Mouse (Mus musculus) monocyte, adult 2 months (primary cell): ENCODE measurements around the gene Nid1.

Experiments
- DNase-seq, 2 experiments: peaks; one replicate each; pipeline ENCODE4 v3.0.0; 2022; ENCODE audit warnings: low spot score in 2 of 2, low read depth in 1 of 2

The Nid1 gene

GRCm38 (mm10) chr13:13487851-13488250 lies 50.5 kb downstream of the Nid1 start:
- no peak for DNase-seq

GRCm38 (mm10) chr13:13489861-13490260 lies 52.5 kb downstream of the Nid1 start:
- no peak for DNase-seq

GRCm38 (mm10) chr13:13492151-13492550 lies 54.8 kb downstream of the Nid1 start:
- DNase-seq, result no peak

- DNase-seq, result no peak
Measured at GRCm38 (mm10) chr13:13493517-13493916, 56.2 kb downstream of the Nid1 start.

- no peak for DNase-seq
Measured at GRCm38 (mm10) chr13:13498022-13498421, 60.7 kb downstream of the Nid1 start.

GRCm38 (mm10) chr13:13502406-13502805 lies 65.1 kb downstream of the Nid1 start:
- DNase-seq, result no peak

GRCm38 (mm10) chr13:13503695-13504386 lies 66.5 kb downstream of the Nid1 start:
- no peak for DNase-seq

- DNase-seq, result no peak
Measured at GRCm38 (mm10) chr13:13505063-13505462, 67.7 kb downstream of the Nid1 start.

GRCm38 (mm10) chr13:13506556-13506955 lies 69.2 kb downstream of the Nid1 start:
- DNase-seq, result no peak

- no peak for DNase-seq
Measured at GRCm38 (mm10) chr13:13514861-13515260, 77.5 kb downstream of the Nid1 start.

- peak; percentile 48 to 74 for DNase-seq
Measured at GRCm38 (mm10) chr13:13516376-13517225, 79.2 kb downstream of the Nid1 start.

GRCm38 (mm10) chr13:13518114-13518513 lies 80.8 kb downstream of the Nid1 start:
- DNase-seq, result no peak

GRCm38 (mm10) chr13:13520436-13520835 lies 83.1 kb downstream of the Nid1 start:
- no peak for DNase-seq

GRCm38 (mm10) chr13:13523625-13524584 lies 86.6 kb downstream of the Nid1 start:
- peak in 1 of 2 experiments; percentile 54 for DNase-seq

- DNase-seq, result no peak
Measured at GRCm38 (mm10) chr13:13525205-13525604, 87.9 kb downstream of the Nid1 start.

- peak; percentile 37 to 47 for DNase-seq
Measured at GRCm38 (mm10) chr13:13525877-13526276, 88.5 kb downstream of the Nid1 start.

GRCm38 (mm10) chr13:13529115-13529542 lies 91.8 kb downstream of the Nid1 start:
- peak; percentile 23 to 33 for DNase-seq

GRCm38 (mm10) chr13:13530913-13531312 lies 93.6 kb downstream of the Nid1 start:
- DNase-seq, result no peak

- DNase-seq, result no peak
Measured at GRCm38 (mm10) chr13:13531923-13532322, 94.6 kb downstream of the Nid1 start.

- no peak for DNase-seq
Measured at GRCm38 (mm10) chr13:13536555-13536954, 99.2 kb downstream of the Nid1 start.
